Mouse (Mus musculus): ENCODE data around the gene Slc35e2. TPM values are rescaled to one million over a fixed set of nuclear protein-coding genes. Genes with fewer than 3 reads are reported as not detected.
"Not testable (repeated sequence)": the region's sequence is repeated elsewhere in the genome, so short reads cannot be mapped to it uniquely, and the experiment has no call there.

Slc35e2 gene
- polyA plus RNA-seq, 1 experiment from 2014 or later, result 13.4 TPM

DNA sequence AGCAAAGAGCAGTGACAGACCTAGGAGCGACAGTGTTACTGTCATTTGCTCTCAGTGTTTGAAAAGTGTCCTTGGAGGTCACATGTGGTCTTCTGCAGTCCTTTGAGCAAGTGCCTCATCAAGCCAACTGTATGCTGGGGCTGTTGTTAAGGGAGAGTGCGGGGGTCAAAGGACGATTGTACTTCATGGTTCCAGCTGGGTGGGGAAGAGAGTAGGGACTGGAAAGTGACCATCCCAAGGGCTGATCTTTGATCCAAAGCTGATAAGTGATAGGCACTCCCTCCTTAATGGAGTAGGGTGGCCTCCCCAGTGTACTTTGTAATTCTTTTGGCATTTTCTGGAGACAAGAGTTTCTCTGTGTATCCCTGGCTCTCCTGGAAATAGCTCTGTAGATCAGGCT lies 10.6 kb downstream of the Slc35e2 start:
- DNase-seq (ENCODE audit: low spot score), result no peak
- H3K27me3 ChIP-seq (ENCODE audit: insufficient read depth, poor library complexity, severe bottlenecking), result no peaks in the 10 kb centered on the region
- H3K36me3 ChIP-seq, result peaks cover 80% of the 10 kb centered on the region
- H3K4me3 ChIP-seq, result no peak overlapping the region
- no peaks in the 10 kb centered on the region for H3K4me1 ChIP-seq (replicated peaks)
- 94% methylated on average over 3 of the region's 3 CpGs for WGBS
- no peak overlapping the region for H3K27ac ChIP-seq
- H3K9me3 ChIP-seq, result no peaks in the 10 kb centered on the region

DNA sequence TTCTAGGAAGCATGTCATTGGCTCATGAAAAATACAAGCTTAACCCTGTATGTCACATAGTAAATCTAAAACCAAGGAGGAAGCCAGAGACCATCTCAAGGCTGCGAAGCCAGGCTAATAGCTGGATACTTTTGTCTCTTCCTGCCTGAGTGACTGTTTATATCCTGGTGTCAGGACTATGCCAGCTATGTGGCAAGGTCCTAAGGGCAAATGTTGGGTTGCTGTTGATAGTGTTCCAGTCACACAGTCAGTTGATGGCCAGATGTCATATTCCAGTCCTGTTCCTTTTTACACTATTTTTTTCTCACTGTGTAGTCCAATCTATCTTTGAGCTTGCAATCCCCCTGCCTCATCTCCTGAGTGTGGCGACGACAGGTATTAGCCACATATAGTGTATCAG lies 12.0 kb downstream of the Slc35e2 start:
- H3K36me3 ChIP-seq, result peaks cover 86% of the 10 kb centered on the region
- DNase-seq (ENCODE audit: low spot score), result no peak
- WGBS, result 95% methylated on average over 3 of the region's 3 CpGs

DNA sequence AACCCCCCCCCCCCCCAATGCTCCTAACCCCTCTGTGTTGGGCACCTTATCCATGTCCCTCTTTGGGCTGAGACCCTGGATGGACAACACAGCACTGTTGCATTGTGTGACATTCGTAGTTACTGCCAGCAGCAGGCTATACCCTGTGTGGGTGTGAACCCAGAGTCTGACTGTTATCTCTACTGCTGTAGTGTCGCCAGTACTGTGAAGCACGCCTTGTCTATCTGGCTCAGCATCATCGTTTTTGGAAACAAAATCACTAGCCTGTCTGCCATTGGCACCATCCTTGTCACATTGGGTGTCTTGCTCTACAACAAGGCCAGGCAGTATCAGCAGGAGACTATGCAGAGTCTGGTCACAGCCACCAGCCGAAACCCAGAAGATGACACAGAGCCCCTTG lies 17.1 kb downstream of the Slc35e2 start:
- Histone ChIP-seq H3K9me3 (no peaks in the 10 kb centered on the region), H3K27me3 (ENCODE audit: insufficient read depth, poor library complexity, severe bottlenecking) (no peaks in the 10 kb centered on the region), H3K36me3 (peaks cover 87% of the 10 kb centered on the region), H3K4me1 (replicated peaks) (peaks cover under 1% of the 10 kb centered on the region), H3K27ac (no peak overlapping the region), H3K4me3 (no peak overlapping the region)
- no peak for DNase-seq (ENCODE audit: low spot score)
- WGBS, result 91% methylated on average over 5 of the region's 5 CpGs

More for the DNA sequence above, 12.0 kb downstream of the Slc35e2 start:
- Histone ChIP-seq H3K27me3 (ENCODE audit: insufficient read depth, poor library complexity, severe bottlenecking) (no peaks in the 10 kb centered on the region), H3K4me3 (no peak overlapping the region), H3K9me3 (no peaks in the 10 kb centered on the region), H3K27ac (no peak overlapping the region), H3K4me1 (replicated peaks) (no peaks in the 10 kb centered on the region)

DNA sequence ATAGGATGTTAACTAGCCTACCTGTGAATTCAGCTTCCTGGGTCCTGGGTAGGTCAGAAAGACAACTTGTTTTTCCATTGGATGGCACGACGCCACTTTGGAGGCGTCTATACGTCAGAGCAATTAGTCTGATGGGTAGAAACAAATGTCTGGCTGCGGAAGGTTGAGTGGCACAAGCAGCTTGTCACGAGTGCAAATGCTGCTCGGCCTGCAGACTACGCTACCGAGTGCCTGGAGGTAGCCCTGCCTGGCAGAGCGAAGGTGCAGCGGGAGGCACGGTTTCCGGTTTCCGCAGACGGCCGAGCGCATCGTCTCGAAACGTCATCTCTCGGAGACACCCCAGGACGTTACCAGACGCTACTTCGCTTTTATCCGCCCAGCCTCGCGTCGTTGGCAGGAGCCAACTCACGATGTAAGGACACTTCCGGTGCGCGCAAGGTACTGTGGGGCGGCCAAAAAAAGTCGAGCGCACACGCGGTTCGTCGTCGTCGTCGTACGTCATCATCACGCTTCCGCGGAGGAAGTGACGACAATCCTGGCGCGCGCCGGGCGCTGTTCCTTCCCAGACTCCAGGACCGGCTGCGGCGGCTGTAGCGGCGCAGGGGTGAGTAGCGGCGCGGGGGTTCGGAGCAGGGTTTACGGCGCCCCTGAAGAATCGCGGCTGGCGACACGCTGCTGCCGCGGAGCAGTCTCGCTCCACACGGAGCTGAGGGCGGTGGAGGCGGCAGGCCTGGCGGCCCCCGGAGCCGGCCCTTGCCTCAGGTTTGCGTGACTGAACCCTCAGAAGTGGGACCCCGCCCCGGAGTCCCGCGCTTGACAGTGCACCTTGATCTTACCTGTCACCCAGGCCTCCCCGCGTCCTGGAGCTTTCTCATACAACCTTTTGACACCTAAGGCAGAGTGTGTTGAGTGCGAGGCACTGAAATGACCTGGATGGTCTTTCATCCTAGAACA lies 23.4 kb downstream of the Slc35e2 start, which contains the start of gene Cdk11b:
Cdk11b (plus strand) TSS at position 517 of the 954 bp plus-strand sequence.
- WGBS, result under 1% methylated on average over 84 of the region's 84 CpGs
- peak; percentile 97 for DNase-seq (ENCODE audit: low spot score)
- H3K36me3 ChIP-seq, result peaks cover 61% of the 10 kb centered on the region

DNA sequence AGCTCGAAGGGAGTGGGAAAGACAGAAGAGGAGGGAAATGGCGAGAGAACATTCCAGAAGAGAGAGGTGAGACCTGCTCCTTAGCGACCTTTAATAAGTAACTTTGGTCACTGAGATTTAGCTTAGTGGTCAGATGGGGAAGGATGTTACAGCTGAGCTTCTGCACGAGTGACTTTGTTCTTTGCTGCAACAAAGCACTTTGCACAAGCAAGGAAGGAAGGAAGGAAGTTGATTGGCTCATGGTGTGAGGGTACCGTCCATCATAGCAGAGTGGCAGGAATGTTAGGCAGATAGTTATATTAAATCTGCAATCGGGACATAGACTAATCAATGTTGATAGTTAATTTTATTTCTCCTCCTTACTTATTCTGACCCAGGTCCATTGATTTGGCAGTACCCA lies 29.1 kb downstream of the Slc35e2 start:
- Histone ChIP-seq H3K27ac (no peak overlapping the region), H3K27me3 (ENCODE audit: insufficient read depth, poor library complexity, severe bottlenecking) (no peaks in the 10 kb centered on the region), H3K4me1 (replicated peaks) (peaks cover 5% of the 10 kb centered on the region), H3K4me3 (no peak overlapping the region), H3K9me3 (no peaks in the 10 kb centered on the region), H3K36me3 (peaks cover 89% of the 10 kb centered on the region)
- WGBS, result 93% methylated on average over 6 of the region's 6 CpGs
- DNase-seq (ENCODE audit: low spot score), result no peak

More for the DNA sequence above, 23.4 kb downstream of the Slc35e2 start, which contains the start of gene Cdk11b:
- Histone ChIP-seq H3K4me3 (peak within 1 kb of the TSS; percentile 99), H3K27ac (peak within 1 kb of the TSS; percentile 88), H3K27me3 (ENCODE audit: insufficient read depth, poor library complexity, severe bottlenecking) (no peaks in the 10 kb centered on the region), H3K9me3 (no peaks in the 10 kb centered on the region), H3K4me1 (replicated peaks) (peaks cover 14% of the 10 kb centered on the region)

DNA sequence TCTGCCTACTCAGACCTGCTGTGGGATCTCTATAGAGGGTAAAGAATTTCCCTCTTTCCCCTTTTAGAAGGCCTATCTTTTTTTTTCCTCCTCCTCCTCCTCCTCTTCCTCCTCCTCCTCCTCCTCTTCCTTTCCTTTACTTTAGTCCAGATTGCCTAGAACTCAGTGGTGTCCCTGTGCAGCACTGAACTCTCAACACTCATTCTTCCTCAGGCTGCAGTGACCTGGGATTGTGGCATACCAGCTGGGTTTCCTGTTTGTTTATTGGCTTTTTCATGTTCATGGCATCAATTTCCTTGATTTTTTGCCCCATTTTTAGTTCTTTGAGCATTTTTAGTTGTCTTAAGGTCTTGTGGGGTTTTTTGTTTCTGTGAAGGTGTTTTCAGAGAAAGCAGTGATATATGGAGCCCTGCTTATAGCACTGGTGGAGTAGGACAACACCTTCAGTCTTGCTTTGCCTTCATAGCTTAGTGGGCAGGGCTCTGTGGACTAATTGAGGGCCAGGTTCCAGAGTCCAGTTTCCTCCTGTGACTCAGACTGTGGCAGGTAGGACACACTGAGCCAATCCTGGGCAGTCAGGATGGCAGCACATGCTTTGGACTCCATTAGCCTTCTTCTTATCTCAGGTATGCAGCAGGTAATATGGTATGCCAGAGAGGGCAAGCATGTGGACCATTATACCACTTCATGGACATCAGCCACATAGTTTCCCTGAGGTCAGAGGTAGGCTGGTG lies 34.7 kb downstream of the Slc35e2 start:
- H3K36me3 ChIP-seq, result peaks cover 99% of the 10 kb centered on the region

DNA sequence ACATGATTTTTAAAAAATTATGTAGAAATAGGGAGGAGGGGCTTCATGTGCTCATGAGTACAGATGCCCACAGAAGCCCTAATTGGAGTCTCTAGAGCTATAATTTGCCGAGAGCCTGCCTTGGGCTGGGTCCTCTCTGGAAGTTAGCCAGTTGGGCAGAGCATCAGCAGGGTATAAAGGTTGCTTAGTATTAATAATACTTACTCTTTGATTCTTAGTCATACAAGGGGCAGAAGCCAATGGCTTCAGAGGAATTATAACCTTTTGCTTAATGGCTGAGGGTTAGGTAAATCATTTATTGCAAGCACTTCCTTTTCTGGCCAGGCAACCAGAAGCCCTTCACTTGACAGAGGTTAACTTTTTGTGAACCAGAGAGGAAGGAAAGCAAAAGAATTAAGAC lies 42.3 kb downstream of the Slc35e2 start:
- Histone ChIP-seq H3K27me3 (ENCODE audit: insufficient read depth, poor library complexity, severe bottlenecking) (no peaks in the 10 kb centered on the region), H3K4me3 (no peak overlapping the region), H3K9me3 (no peaks in the 10 kb centered on the region), H3K27ac (no peak overlapping the region), H3K4me1 (replicated peaks) (no peaks in the 10 kb centered on the region), H3K36me3 (peaks cover 97% of the 10 kb centered on the region)
- no peak for DNase-seq (ENCODE audit: low spot score)
- 100% methylated on average over 1 of the region's 1 CpGs for WGBS

More for the DNA sequence above, 34.7 kb downstream of the Slc35e2 start:
- Histone ChIP-seq H3K4me3 (no peak overlapping the region), H3K27me3 (ENCODE audit: insufficient read depth, poor library complexity, severe bottlenecking) (no peaks in the 10 kb centered on the region), H3K9me3 (no peaks in the 10 kb centered on the region), H3K4me1 (replicated peaks) (no peaks in the 10 kb centered on the region), H3K27ac (no peak overlapping the region)
- DNase-seq (ENCODE audit: low spot score), result no peak

DNA sequence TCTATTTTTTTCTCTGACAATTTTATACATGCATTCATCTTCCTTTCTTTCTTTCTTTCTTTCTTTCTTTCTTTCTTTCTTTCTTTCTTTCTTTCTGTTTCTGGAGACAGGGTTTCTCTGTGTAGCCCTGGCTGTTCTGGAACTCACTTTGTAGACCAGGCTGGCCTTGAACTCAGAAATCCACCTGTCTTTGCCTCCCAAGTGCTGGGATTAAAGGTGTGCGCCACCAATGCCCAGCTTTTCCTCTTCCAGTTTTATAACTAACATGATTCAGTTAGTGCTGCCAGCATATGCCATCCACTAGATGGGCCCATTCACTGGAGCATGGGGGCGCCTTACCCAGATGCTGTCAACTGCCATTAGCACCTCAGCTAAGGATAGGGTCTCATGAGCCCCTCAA lies 44.1 kb downstream of the Slc35e2 start, which contains the start of gene Gm10563:
Gm10563 (minus strand) TSS at position 101 of the 400 bp plus-strand sequence.
- H3K4me1 ChIP-seq (replicated peaks); DNase-seq (ENCODE audit: low spot score); H3K4me3 ChIP-seq; H3K27ac ChIP-seq; H3K27me3 ChIP-seq (ENCODE audit: insufficient read depth, poor library complexity, severe bottlenecking); H3K9me3 ChIP-seq: not testable (repeated sequence)
- H3K36me3 ChIP-seq, result peaks cover 98% of the 10 kb centered on the region
- WGBS, result 94% methylated on average over 2 of the region's 2 CpGs

DNA sequence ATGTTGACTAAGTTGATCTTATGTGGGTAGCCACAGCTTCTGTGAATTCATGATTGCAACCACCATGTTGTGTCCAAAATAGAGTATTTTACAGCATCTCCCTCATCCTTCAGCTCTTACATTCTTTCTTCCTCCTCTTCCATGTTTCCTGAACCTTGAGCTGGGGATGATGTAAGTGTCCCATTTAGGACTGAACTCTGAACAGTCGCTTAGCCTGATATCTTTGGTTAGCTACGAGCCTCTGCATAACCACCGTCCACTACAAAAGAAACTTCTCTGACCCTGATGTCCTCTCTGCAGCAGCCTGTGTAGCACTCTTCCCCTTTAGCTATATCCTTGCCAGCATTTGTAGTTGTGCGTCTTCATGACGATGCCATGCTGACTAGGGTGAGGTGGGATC lies 44.5 kb downstream of the Slc35e2 start:
- no peak for DNase-seq (ENCODE audit: low spot score)
- WGBS, result 96% methylated on average over 5 of the region's 5 CpGs
- no peaks in the 10 kb centered on the region for H3K9me3 ChIP-seq
- H3K4me3 ChIP-seq, result no peak overlapping the region
- peaks cover 6% of the 10 kb centered on the region for H3K27me3 ChIP-seq (ENCODE audit: insufficient read depth, poor library complexity, severe bottlenecking)
- H3K36me3 ChIP-seq, result peaks cover 98% of the 10 kb centered on the region
- H3K27ac ChIP-seq, result no peak overlapping the region
- no peaks in the 10 kb centered on the region for H3K4me1 ChIP-seq (replicated peaks)

DNA sequence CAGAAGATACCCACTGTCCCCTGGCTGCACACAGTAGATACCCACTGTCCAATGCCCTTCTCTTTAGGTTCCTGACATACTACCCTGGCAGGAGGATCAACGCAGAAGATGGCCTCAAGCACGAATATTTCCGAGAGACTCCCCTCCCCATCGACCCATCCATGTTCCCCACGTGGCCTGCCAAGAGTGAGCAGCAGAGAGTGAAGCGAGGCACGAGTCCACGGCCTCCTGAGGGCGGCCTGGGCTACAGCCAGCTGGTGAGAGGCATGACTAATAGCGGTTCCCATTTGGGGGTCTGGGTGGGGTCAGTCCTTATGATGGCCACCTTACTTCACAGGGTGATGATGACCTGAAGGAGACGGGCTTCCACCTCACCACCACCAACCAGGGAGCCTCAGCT lies 48.1 kb downstream of the Slc35e2 start:
- Histone ChIP-seq H3K9me3 (no peaks in the 10 kb centered on the region), H3K27ac (no peak overlapping the region), H3K4me1 (replicated peaks) (peaks cover 29% of the 10 kb centered on the region), H3K27me3 (ENCODE audit: insufficient read depth, poor library complexity, severe bottlenecking) (peaks cover 42% of the 10 kb centered on the region), H3K4me3 (no peak overlapping the region), H3K36me3 (peaks cover 75% of the 10 kb centered on the region)
- DNase-seq (ENCODE audit: low spot score), result no peak
- 94% methylated on average over 11 of the region's 11 CpGs for WGBS

DNA sequence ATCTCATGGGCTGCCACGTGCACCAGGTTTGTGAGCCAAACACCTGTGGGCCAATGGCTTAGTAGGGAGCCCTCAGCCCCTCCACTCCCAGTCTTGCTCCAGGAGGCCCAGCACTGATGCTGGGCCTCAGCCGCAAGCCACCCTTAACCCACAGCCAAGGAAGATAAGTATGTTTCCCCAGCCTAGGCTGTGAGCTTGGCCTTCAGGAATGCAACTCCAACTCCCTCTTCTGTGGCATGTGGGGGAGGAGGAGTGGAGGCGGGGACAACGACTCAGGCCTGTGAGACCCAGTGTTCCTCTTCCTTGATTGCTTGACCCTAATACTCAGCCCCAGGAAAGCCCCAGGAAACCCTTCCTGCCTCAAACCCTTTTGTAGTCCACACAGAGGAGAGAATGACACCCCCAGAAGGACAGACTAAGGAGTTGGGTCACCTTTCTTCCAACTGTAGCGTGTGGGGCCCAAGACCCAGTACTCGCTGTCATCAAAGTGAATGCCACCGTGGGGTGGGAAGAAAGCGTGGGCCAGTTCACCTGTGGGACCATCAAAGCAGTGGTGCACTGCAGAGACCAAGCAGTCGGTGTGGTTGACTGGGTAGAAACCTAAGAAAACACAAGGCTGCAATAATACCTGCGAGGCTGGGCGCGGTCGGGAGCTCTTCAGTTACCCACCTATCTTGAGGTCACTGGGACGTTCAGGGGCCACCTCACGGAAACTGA lies 50.5 kb downstream of the Slc35e2 start:
- H3K4me3 ChIP-seq, result no peak overlapping the region
- peaks cover 60% of the 10 kb centered on the region for H3K36me3 ChIP-seq
- no peak overlapping the region for H3K27ac ChIP-seq
- H3K27me3 ChIP-seq (ENCODE audit: insufficient read depth, poor library complexity, severe bottlenecking), result peaks cover 66% of the 10 kb centered on the region
- 66% methylated on average over 15 of the region's 15 CpGs for WGBS
- H3K9me3 ChIP-seq, result no peaks in the 10 kb centered on the region
- H3K4me1 ChIP-seq (replicated peaks), result peaks cover 42% of the 10 kb centered on the region
- no peak for DNase-seq (ENCODE audit: low spot score)

DNA sequence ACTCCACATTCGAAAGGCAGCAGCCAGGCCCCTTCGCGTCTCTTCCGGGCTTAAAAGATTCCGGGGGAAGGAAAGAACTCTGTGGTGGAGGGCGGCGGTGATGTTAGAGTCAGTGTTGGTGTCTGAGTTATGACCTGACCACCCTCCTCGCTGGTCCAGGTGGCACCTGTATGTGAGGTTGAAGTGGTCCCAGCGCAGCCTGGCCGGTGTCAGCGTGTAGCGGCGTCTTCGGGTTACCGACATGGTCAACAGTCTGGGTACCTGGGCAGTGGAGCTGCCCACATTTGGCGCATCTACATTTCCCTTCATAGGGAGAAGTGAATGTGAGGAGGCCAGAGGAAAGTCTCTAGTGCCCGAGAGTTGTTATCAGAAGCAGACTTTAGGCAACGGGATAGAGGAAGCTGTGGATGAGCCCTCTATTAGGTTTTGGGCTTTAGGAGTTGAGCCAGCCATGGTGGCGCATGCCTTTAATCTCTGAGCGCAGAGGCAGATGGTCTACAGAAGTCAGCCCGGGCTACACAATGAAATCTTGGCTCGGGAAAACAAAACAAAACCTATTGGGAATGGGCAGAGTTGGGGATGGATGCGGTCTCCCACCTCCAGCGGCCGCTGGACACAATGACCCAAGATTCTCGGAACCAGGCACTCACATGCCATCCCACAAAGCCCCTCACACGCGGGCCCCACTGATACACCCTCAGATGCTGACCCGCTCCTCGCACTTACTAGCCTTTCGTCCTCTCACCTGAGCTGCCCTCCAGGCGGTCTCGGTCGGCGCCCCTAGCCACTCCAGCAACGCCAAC lies 51.3 kb downstream of the Slc35e2 start:
- 23% methylated on average over 36 of the region's 36 CpGs for WGBS
- Histone ChIP-seq H3K27me3 (ENCODE audit: insufficient read depth, poor library complexity, severe bottlenecking) (peaks cover 73% of the 10 kb centered on the region), H3K27ac (peak overlapping the region; percentile 74), H3K9me3 (no peaks in the 10 kb centered on the region), H3K4me1 (replicated peaks) (peaks cover 42% of the 10 kb centered on the region), H3K36me3 (peaks cover 52% of the 10 kb centered on the region), H3K4me3 (peak overlapping the region; percentile 56)
- DNase-seq (ENCODE audit: low spot score), result peak; percentile 13

Data from hindbrain, embryonic 10.5 days (tissue).